Comparison of ENCODE assay signal across 8 mouse cellular contexts in genomic region chr4:110285346-110286330, GRCm38 (mm10).
A peak's percentile ranks its signal among the peaks of the same experiment; 100 is the strongest.
DNase-seq lines count a peak whose midpoint lies in the region; ATAC-seq and TF ChIP-seq lines count a peak whose summit lies in the region.

No protein-coding gene starts in this region.

- no peaks in the 10 kb centered on the region; the same call in 1 of the 2 replicates for H3K4me1 ChIP-seq in intestine, embryonic 14.5 days (replicated peaks; ENCODE audit: control insufficient read depth, insufficient read depth, low read length)
- no peaks in the 10 kb centered on the region for H3K4me1 ChIP-seq in midbrain, postnatal 0 days (ENCODE audit: insufficient read depth, low read length)

- DNase-seq in left cerebral cortex, adult 18-20 months (ENCODE audit: low spot score in 2 of 2), result peak; percentile 42 to 46
- no peak for DNase-seq in left cerebral cortex, adult 11 months (ENCODE audit: low spot score)
- DNase-seq in embryo, embryonic 11 days, result peak; percentile 85
- no peak for DNase-seq in intestine, embryonic 14.5 days (ENCODE audit: low spot score)
- DNase-seq in midbrain, postnatal 0 days (ENCODE audit: low spot score), result peak; percentile 83
- DNase-seq in yolk sac, embryonic 10.5 days (ENCODE audit: low spot score), result no peak
- no peak for DNase-seq in adrenal gland, postnatal 10 days
- no peak for DNase-seq in adrenal gland, postnatal 25 days

- H3K27me3 ChIP-seq in intestine, embryonic 14.5 days (replicated peaks; ENCODE audit: control insufficient read depth, insufficient read depth, low read length), result no peaks in the 10 kb centered on the region
- no peaks in the 10 kb centered on the region for H3K27me3 ChIP-seq in midbrain, postnatal 0 days (ENCODE audit: insufficient read depth, low read length)

- peak overlapping the region; percentile 42 for H3K4me2 ChIP-seq in intestine, embryonic 14.5 days (ENCODE audit: low read length)
- peak overlapping the region; percentile 47 for H3K4me2 ChIP-seq in midbrain, postnatal 0 days (ENCODE audit: low read depth, low read length, poor library complexity, severe bottlenecking)

- WGBS in intestine, embryonic 14.5 days, result 18% methylated on average over 15 of the region's 15 CpGs
- 2% methylated on average over 15 of the region's 15 CpGs for WGBS in midbrain, postnatal 0 days

- H3K4me3 ChIP-seq in intestine, embryonic 14.5 days (ENCODE audit: low read depth, low read length), result peak overlapping the region; percentile 18
- peak overlapping the region; percentile 61 for H3K4me3 ChIP-seq in midbrain, postnatal 0 days (ENCODE audit: low read depth, low read length)

- H3K27ac ChIP-seq in intestine, embryonic 14.5 days (ENCODE audit: low read depth), result peak overlapping the region; percentile 29; the same call in 1 of the 2 replicates
- peak overlapping the region; percentile 88 for H3K27ac ChIP-seq in midbrain, postnatal 0 days (ENCODE audit: low read depth, low read length)

- TF ChIP-seq CTCF in midbrain, postnatal 0 days (IDR thresholded peaks at IDR 0.05), result no peak

- peak; percentile 26; the same call in 1 of the 2 replicates for ATAC-seq in intestine, embryonic 14.5 days (replicated peaks; ENCODE audit: low FRiP score, low TSS enrichment, low read depth)
- ATAC-seq in midbrain, postnatal 0 days (ENCODE audit: low FRiP score), result peak; percentile 48; the same call in 1 of the 2 replicates

- H3K36me3 ChIP-seq in intestine, embryonic 14.5 days (ENCODE audit: control insufficient read depth, insufficient read depth, low read length), result no peaks in the 10 kb centered on the region
- no peaks in the 10 kb centered on the region for H3K36me3 ChIP-seq in midbrain, postnatal 0 days (ENCODE audit: insufficient read depth, low read length)

- H3K9me3 ChIP-seq in intestine, embryonic 14.5 days (ENCODE audit: control insufficient read depth, low read length), result no peaks in the 10 kb centered on the region
- H3K9me3 ChIP-seq in midbrain, postnatal 0 days (ENCODE audit: low read length), result no peaks in the 10 kb centered on the region

- H3K9ac ChIP-seq in intestine, embryonic 14.5 days (ENCODE audit: low read length), result peak overlapping the region; percentile 27
- peak overlapping the region; percentile 66 for H3K9ac ChIP-seq in midbrain, postnatal 0 days (replicated peaks; ENCODE audit: low read length, poor library complexity, severe bottlenecking)

Comparison
In these comparisons a context has a peak if more than half of its experiments do, and no peak if none do; other contexts are left out.
1. DNase-seq: peak in left cerebral cortex, adult 18-20 months (2 of 2), embryo, embryonic 11 days (single experiment) and midbrain, postnatal 0 days (single experiment); none in left cerebral cortex, adult 11 months (single experiment), intestine, embryonic 14.5 days (single experiment), yolk sac, embryonic 10.5 days (single experiment), adrenal gland, postnatal 10 days (single experiment) and adrenal gland, postnatal 25 days (single experiment).